Mouse (Mus musculus) left cerebral cortex, adult 11 months (tissue): ENCODE measurements at regions not wholly inside any gene's neighbourhood (a gene's known extent, or its start where the extent isn't known, plus 50 kb on each side); places are given as distances from the start of the nearest gene placed in this dataset.
"Not testable (repeated sequence)": the region's sequence is repeated elsewhere in the genome, so short reads cannot be mapped to it uniquely, and the experiment has no call there.

Experiments used
- DNase-seq: peaks from one replicate; pipeline ENCODE4 v3.0.0; 2022; ENCODE audit warnings: low spot score

DNA sequence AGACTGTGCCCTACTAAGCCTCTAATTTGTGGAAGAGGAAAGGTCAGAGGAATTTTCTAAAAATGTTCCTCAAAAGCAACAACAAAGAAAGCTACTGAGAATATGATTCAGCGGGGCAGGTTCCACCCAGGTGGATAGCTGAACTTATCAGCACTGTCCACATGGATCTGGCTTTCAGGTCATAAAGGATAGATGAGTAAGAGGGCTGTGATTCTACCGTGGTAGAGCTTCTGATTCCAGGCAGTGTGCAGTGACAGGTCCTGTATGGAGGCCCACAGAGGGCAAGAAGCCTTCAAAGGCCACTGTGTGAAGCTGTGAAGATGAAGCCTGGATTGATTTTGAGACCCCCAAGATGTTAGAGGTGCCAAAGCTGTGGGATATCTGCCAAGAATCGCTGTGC, 51.8 kb downstream of the Teddm3 start:
- not testable (repeated sequence) for DNase-seq

GRCm38 (mm10) chr16:21100126-21100525, 53.7 kb downstream of the Teddm3 start:
- DNase-seq, result not testable (repeated sequence)

DNA sequence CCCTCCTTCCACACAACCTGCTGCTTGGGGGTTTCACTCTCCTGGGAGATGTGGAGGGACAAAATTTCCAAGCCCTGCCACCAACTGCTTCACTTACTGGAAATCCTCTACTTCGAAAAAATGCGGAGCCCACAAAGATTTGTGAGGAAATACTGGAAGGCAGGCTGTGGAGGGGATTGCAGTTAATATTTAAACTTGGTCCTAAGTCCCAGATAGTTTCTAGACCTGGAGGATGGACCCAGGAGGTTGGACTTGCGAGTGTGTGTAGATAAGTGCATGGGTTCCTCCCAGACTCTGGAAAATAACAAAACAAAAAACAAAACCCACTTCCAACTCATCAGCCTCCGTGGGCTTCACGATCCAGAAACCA, 79.0 kb downstream of the Teddm3 start:
- no peak for DNase-seq

- not testable (repeated sequence) for DNase-seq
These were observed 79.6 kb downstream of the Teddm3 start for GRCm38 (mm10) chr16:21074082-21074778.

- DNase-seq, result no peak
These were observed 93.6 kb downstream of the Teddm3 start for GRCm38 (mm10) chr16:21060211-21060610.

DNA sequence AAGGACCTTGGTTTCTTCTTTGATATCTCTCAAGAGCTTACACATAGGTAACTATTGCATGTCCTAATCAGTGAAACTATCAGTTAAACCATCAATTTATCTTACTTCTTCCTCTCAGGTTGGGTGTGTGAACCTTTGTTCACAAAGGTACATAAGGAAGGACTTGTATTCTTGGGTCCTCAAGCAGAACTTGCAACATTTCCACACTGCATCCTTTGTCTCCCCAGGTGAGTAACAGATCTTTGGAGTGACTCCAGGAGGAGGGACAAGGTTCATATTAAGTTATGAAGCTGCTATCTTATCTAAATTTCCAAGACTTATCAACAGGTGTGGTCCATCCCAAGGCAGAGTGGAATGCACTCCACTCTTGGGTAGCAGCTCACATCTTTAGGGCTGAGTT, 99.0 kb downstream of the Teddm3 start:
- DNase-seq, result no peak

GRCm38 (mm10) chr16:21022087-21022486, 131.7 kb downstream of the Teddm3 start:
- DNase-seq, result not testable (repeated sequence)

- DNase-seq, result no peak
These were observed 148.9 kb downstream of the Teddm3 start for GRCm38 (mm10) chr16:21004871-21005270.

DNA sequence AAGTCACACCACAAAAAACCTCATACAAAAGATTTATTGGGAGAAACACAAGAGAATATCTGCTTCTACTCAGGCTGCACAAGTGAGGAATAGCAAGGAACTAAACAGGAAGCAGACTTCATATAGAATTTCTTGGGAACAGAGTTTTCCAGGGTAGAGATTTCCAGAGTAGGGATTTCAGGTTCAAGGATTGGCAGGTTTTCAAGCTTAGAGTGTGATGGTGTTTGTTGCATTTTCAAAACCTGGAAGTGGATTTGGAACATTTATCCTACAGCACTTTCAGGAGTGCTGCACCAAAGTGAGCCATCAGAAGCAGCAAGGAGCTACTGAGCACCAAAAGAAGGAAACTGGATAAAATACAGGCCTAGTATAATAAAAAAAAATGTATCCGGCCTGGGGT, 152.7 kb downstream of the Teddm3 start:
- DNase-seq, result no peak

DNA sequence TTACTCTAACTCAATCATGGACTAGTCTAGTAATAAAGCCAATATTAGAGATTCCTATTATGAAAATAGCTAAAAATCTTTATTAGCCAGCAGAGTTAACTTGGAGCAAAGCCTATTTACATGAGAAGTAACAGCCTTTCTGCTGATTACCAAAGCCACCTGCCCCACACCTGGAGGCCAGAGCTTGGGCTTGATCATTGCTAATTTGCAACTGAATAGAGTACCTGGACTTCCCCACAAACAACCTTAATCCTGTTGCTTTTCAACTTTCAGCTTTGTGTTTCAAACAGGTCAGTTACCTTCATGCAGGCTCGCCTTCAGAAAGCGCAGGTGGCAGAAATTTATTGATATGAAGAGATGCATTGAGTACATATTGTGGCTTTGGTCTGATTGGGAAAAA, 163.3 kb downstream of the Teddm3 start:
- no peak for DNase-seq

- DNase-seq, result no peak
These were observed 178.4 kb downstream of the Teddm3 start for GRCm38 (mm10) chr16:20975406-20975805.

- DNase-seq, result no peak
These were observed 181.4 kb downstream of the Teddm3 start for GRCm38 (mm10) chr16:20972442-20972841.

- no peak for DNase-seq
These were observed 194.9 kb downstream of the Teddm3 start for GRCm38 (mm10) chr16:20958905-20959304.

DNA sequence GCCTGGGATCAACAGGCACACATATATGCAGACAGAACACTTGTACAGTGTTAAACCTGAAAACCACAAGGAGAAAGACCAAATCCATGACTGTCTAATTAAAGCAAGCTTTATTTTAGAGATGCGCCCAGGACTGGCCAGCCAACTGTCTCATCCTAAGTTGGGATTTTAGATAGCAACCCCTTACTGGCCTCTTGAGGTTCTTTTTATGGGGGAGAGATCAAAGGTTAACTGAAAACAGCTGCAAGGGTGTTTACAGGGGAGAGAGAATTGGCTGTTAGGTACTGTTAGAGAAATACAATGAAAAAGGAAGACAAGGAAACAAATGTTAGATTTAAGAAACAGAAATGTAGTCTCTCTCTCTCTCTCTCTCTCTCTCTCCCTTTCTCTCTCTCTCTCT, 202.4 kb upstream of the Thpo start:
- no peak for DNase-seq

DNA sequence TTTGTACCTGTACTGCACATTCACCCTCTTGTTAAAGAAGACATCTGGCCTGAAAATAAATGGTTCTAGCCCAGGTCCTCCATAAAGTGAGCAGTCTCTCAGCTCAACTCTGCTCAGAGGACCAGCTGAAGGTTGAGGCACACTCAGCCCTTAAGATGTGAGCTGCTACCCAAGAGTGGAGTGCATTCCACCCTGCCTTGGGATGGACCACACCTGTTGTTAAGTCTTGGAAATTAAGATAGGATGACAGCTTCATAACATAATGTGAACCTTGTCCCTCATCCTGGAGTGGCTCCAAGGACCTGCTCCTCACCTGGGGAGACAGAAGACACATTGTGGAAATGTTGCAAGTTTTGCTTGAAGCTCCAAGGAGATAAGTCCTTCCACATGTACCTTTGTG, 200.5 kb upstream of the Thpo start:
- not testable (repeated sequence) for DNase-seq

GRCm38 (mm10) chr16:20930003-20930402, 195.7 kb upstream of the Thpo start:
- DNase-seq, result not testable (repeated sequence)

- not testable (repeated sequence) for DNase-seq
These were observed 191.5 kb upstream of the Thpo start for GRCm38 (mm10) chr16:20925776-20926175.

DNA sequence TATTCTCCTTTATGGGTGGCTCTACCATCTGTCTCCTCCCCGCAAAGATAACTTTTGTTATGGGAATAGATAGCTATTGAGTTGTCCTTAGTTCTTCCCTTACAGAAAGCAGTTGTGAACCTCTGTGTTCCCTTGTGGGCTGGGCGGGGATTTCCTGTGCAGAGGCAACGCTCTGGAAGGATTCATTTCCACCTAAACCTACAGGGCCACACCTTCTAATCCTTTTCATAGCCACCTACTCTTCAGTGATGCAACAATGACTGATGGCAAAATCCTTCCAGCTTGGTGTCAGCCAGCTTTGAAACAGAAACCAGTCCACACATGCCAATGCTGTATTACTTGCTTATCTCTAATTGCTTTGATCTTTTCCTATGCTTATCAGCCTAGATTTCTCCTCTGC, 176.6 kb upstream of the Thpo start:
- not testable (repeated sequence) for DNase-seq

GRCm38 (mm10) chr16:20908467-20909351, 174.4 kb upstream of the Thpo start:
- DNase-seq, result not testable (repeated sequence)

- peak; percentile 28 for DNase-seq
These were observed 161.4 kb upstream of the Thpo start for GRCm38 (mm10) chr16:20895734-20896133.

DNA sequence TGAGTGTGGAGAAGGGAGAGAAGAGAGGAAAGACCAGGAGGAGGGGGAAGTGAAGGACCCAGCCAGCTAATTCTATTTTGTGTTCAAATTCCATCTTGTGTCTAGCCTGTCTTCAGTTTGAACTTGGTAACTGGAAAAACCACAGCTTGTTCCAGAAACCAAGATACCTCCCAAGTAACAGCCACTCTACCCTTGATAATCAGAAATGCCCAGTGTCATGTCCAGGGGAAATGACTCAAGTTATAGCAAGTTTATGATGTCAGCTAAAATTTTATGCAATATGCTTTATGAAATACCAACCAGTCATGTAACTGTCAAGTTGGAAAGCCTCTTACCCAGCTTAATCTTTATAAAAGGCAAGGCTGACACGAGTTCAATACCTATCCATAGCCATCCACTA, 137.4 kb upstream of the Thpo start:
- no peak for DNase-seq

- DNase-seq, result no peak
These were observed 132.5 kb upstream of the Thpo start for GRCm38 (mm10) chr16:20866771-20867170.

GRCm38 (mm10) chr16:20861256-20861655, 126.9 kb upstream of the Thpo start:
- DNase-seq, result no peak
